Mouse (Mus musculus): ENCODE measurements at regions not wholly inside any gene's neighbourhood (a gene's known extent, or its start where the extent isn't known, plus 50 kb on each side); places are given as distances from the start of the nearest gene placed in this dataset.
A peak's percentile ranks its signal among the peaks of the same experiment; 100 is the strongest.

DNA sequence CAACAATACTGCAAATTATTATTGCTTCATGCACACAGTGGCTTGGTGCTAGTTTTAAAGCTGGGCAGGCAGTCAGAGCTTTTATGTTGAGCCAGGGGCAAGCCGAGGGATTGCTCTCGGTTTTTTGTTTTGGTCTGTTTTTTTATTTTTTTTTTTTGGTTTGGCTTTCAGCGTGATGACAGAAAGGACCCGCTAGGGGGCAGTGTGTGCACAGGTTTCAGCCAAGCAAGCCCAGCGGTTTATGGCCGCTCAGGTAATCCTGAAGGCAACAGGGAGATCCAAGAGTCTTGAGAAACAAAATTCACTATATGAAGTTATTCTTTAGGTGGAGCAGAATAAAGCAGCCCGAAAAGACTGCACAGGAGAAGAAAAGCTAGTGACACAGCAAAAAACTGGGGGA lies 261.6 kb upstream of the Pard3b start:
- Histone ChIP-seq H3K4me1 (no peaks in the 10 kb centered on the region), H3K4me3 (no peak overlapping the region), H3K36me3 (no peaks in the 10 kb centered on the region), H3K27ac (no peak overlapping the region), H3K4me2 (replicated peaks) (no peak overlapping the region), H3K9me3 (no peaks in the 10 kb centered on the region), H3K27me3 (replicated peaks) (no peaks in the 10 kb centered on the region), H3K9ac (no peak overlapping the region)
- ATAC-seq (ENCODE audit: low FRiP score, low read depth): no peak
- 3% methylated on average over 7 of the region's 7 CpGs for WGBS

DNA sequence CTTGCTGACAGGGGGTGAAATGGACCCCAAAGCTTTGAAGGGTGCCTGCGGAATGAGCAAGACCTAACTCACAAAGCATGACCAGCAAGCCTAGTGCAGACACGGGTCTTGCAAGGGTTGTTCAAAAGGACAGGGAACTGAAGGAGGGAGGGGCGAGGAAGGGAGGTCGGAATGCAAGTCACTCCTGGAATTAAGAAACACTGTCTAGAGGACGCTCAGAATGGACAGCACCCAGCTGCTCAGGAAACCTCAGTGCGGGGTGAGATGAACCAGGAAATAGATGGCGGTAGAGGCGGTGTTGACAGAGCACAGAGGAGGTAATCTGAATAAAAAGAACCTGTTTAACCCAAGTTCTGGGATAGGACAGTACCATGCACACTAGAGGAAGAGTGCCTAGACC lies 260.4 kb upstream of the Pard3b start:
- Histone ChIP-seq H3K4me3 (no peak overlapping the region), H3K4me2 (replicated peaks) (no peak overlapping the region), H3K9me3 (no peaks in the 10 kb centered on the region), H3K27ac (no peak overlapping the region), H3K36me3 (no peaks in the 10 kb centered on the region), H3K4me1 (no peaks in the 10 kb centered on the region), H3K9ac (no peak overlapping the region), H3K27me3 (replicated peaks) (no peaks in the 10 kb centered on the region)
- no peak for ATAC-seq (ENCODE audit: low FRiP score, low read depth)
- 68% methylated on average over 8 of the region's 8 CpGs for WGBS

DNA sequence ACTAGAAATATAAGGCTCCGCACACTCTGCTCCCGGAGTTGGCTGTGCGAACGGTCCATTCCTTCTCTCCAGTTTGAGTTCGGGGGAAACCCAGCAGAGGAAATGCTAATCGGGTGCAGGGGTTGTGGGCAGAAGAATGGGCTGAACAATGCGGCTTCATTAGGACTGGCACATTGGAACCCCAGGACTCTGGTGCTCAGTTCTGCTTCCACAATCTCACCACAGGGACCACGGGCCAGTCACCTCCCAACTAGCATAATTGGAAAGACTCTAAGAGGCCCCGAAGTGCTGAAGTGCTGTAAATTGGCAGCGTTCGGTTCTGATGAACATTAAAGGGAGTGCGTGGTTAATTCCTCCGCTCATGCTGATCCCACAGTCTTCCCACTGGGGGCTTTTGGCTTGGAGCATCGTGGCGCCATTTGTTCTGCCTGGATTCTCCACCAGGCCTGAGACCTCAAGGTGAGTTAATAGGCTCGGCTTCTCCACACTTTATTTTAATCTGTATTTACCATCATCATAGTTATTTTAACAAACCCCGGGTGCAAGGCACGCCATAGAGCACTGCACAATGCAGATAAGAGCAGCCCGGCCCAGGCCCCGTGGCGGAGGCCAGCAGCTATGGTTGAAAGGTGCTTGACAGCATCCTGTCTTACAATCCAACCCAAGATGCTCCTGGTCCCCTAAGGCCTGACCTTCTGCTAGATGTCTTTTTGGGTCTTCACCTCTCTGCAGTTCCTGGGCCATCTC lies 258.7 kb upstream of the Pard3b start:
- H3K4me2 ChIP-seq (replicated peaks): no peak overlapping the region
- H3K9ac ChIP-seq: no peak overlapping the region
- no peaks in the 10 kb centered on the region for H3K36me3 ChIP-seq
- no peaks in the 10 kb centered on the region for H3K4me1 ChIP-seq
- no peak overlapping the region for H3K4me3 ChIP-seq
- no peaks in the 10 kb centered on the region for H3K27me3 ChIP-seq (replicated peaks)
- no peaks in the 10 kb centered on the region for H3K9me3 ChIP-seq
- 68% methylated on average over 21 of the region's 21 CpGs for WGBS
- ATAC-seq (ENCODE audit: low FRiP score, low read depth): no peak
- no peak overlapping the region for H3K27ac ChIP-seq

DNA sequence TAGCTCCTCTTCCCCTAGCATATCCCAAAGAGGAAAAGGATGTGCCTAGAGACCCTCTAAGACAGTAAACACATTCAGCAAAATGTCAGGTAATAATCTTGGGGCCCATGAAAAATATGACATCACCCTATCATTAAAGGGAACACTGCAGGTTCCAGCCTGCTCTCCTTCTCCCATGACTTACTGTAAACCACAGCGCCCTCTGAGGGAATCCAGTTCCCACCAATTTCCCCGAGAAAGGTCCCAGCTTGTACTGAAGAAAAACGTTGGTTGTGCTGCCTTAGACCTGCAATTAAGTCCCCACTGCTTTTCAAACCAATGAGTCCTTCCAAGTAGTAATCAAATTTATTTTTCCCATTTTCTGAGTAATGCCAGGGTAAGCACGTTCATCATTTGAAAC lies 251.0 kb upstream of the Pard3b start:
- Histone ChIP-seq H3K27ac (no peak overlapping the region), H3K9me3 (no peaks in the 10 kb centered on the region), H3K36me3 (no peaks in the 10 kb centered on the region), H3K27me3 (replicated peaks) (no peaks in the 10 kb centered on the region), H3K4me2 (replicated peaks) (no peak overlapping the region), H3K4me3 (no peak overlapping the region), H3K9ac (no peak overlapping the region), H3K4me1 (no peaks in the 10 kb centered on the region)
- 55% methylated on average over 4 of the region's 4 CpGs for WGBS
- no peak for ATAC-seq (ENCODE audit: low FRiP score, low read depth)

DNA sequence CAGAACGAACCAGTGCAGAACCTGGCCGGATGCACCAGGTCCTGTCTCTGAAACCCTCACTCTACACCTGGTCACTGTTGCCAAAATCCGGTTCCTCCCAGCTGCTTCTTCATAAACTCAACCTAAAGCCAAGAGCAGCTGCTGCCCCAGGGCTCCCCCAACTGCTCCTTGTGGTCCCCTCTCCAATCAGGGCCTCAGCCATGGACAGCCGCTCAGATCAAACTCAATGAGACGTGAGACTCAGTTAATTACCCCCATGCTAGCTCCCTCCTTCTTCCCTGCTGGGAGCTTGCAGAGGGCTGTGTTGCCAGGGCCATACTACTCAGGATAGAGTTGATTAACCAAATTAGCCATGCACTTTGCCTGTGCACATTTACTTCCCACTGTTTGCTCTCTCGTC lies 240.8 kb upstream of the Pard3b start:
- 38% methylated on average over 6 of the region's 6 CpGs for WGBS
- no peak overlapping the region for H3K4me2 ChIP-seq (replicated peaks)
- peak; percentile 61 for ATAC-seq (ENCODE audit: low FRiP score, low read depth)
- H3K27me3 ChIP-seq (replicated peaks): no peaks in the 10 kb centered on the region
- H3K36me3 ChIP-seq: no peaks in the 10 kb centered on the region
- no peaks in the 10 kb centered on the region for H3K9me3 ChIP-seq
- H3K9ac ChIP-seq: no peak overlapping the region
- no peak overlapping the region for H3K4me3 ChIP-seq
- H3K4me1 ChIP-seq: peaks cover 5% of the 10 kb centered on the region; the same call in 1 of the 2 replicates
- H3K27ac ChIP-seq: no peak overlapping the region

DNA sequence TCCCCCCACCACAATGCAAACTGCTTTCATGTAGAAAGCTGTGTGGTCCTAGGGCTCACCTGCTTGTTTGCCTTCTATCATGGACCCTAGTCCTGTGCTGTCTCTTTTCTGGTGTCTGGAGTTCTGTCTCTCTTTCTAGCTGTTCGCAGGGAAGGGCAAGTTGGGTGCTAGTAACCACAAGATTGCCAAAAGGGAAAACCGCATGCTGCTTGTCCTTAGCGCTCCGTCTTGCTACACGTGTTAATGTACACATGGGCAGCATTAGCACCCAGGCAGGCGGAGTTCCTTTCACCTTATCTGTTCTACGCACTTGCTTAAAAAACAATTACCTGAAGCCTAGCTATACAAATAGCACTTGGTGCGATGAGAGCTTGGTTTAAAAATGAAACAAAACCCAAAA lies 236.3 kb upstream of the Pard3b start:
- H3K9ac ChIP-seq: no peak overlapping the region
- no peak overlapping the region for H3K4me2 ChIP-seq (replicated peaks)
- H3K4me3 ChIP-seq: no peak overlapping the region
- ATAC-seq (ENCODE audit: low FRiP score, low read depth): no peak
- H3K9me3 ChIP-seq: no peaks in the 10 kb centered on the region
- no peak overlapping the region for H3K27ac ChIP-seq
- 62% methylated on average over 8 of the region's 8 CpGs for WGBS
- no peaks in the 10 kb centered on the region for H3K36me3 ChIP-seq
- H3K4me1 ChIP-seq: peaks cover 5% of the 10 kb centered on the region; the same call in 1 of the 2 replicates
- no peaks in the 10 kb centered on the region for H3K27me3 ChIP-seq (replicated peaks)

DNA sequence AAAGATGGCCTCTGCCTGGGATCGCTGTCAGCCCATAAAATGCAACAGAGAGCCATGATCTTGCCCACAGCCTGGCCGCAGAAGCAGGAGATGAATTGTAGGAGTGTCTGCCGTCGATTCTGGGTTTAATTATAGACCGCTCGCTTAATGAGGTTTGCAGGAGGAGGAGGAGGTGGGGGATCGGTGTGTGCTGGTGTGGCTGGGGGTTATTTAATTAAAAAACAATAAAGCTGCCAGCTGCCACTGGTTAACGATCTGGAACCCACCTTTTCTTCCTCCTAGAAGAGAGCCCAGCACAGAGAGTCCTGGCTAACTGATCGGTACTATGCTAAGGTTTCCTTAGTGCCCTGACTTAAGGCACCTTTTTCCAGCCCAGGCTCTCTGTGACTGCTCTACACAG lies 231.4 kb upstream of the Pard3b start:
- WGBS: 16% methylated on average over 9 of the region's 9 CpGs
- no peak overlapping the region for H3K27ac ChIP-seq

DNA sequence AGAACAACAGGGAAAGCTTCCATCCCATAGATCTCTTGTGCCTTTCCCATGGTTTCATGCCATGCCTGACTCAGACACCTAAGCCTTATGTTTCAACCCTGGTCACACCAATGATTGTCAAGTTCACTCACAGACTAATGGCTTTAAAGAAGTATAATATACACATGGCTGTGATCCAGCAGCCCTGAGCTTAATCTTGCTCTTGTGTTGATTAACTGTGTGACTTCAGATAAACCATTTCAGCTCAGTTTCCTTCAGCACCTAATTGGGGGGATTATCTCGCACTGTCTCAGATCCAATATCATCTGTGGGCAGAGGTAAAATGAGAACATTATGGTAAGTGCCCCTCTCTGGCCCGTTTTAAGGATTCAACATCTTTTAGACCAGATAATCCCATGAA lies 223.9 kb upstream of the Pard3b start:
- Histone ChIP-seq H3K4me3 (no peak overlapping the region), H3K27ac (no peak overlapping the region), H3K9ac (no peak overlapping the region), H3K36me3 (no peaks in the 10 kb centered on the region), H3K9me3 (no peaks in the 10 kb centered on the region), H3K27me3 (replicated peaks) (no peaks in the 10 kb centered on the region), H3K4me1 (no peaks in the 10 kb centered on the region), H3K4me2 (replicated peaks) (no peak overlapping the region)
- WGBS: 86% methylated on average over 2 of the region's 2 CpGs
- no peak for ATAC-seq (ENCODE audit: low FRiP score, low read depth)

More for the DNA sequence above, 231.4 kb upstream of the Pard3b start:
- H3K9me3 ChIP-seq: no peaks in the 10 kb centered on the region
- no peaks in the 10 kb centered on the region for H3K36me3 ChIP-seq
- no peak overlapping the region for H3K4me2 ChIP-seq (replicated peaks)
- no peaks in the 10 kb centered on the region for H3K27me3 ChIP-seq (replicated peaks)
- no peak overlapping the region for H3K4me3 ChIP-seq
- no peak overlapping the region for H3K9ac ChIP-seq
- no peaks in the 10 kb centered on the region for H3K4me1 ChIP-seq
- ATAC-seq (ENCODE audit: low FRiP score, low read depth): peak; percentile 21; the same call in 1 of the 2 replicates

DNA sequence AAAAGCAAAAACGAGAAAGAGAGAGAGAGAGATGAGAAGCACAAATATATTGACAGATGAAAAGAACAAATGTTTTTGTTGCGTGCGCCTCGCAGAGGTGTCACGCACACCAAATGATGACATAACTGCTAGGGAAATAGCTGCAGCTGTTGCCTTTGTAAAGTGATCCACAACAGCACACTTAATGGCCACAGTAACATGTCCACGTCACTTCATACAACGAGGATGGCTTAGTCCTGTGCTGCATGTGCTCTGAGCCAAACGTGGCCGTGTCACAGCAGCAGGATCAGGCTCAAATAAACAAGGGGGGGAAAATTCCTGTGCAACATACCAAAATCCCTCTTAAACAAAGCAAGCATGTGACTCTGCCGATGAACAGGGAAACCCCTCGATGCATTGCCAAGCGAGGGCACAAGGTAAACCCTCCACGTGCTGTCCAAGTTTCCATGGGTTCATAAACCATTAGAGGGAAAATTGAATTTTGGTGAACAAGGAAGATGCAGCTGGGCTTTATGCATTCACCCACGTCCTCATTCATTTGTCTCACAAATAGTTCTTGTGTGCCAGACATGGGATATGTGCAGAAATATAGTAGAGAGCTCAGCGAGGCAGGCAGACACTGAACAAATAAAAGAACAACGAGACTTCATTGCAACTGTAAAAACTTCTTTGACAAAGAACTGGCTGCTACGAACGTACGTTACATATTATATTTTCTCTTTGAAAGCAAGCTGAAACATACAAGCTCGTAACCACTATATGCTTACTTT lies 223.0 kb upstream of the Pard3b start:
- Histone ChIP-seq H3K4me1 (peaks cover 3% of the 10 kb centered on the region; the same call in 1 of the 2 replicates), H3K9ac (no peak overlapping the region), H3K4me2 (replicated peaks) (no peak overlapping the region), H3K4me3 (no peak overlapping the region), H3K36me3 (no peaks in the 10 kb centered on the region), H3K27me3 (replicated peaks) (no peaks in the 10 kb centered on the region), H3K27ac (no peak overlapping the region), H3K9me3 (no peaks in the 10 kb centered on the region)
- 80% methylated on average over 20 of the region's 20 CpGs for WGBS
- ATAC-seq (ENCODE audit: low FRiP score, low read depth): no peak

DNA sequence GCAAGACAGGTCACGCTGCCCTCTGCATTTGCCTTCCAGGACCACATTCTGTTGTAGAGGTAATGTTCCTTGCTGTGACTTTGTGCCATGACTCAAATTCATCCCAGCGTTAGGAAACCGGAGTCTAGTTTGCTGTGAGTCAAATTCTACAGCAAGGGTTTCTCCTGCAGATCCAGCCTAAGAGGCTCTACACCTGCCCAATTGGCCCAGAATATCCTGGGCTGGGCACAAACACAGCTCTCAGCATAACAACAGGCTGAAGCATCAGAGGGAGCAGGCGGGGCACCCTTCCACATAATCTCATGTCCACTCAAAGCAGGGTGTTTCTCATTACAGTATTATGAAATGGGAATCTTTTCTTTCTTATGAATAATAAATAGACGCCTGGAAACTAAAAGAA lies 220.2 kb upstream of the Pard3b start:
- no peak overlapping the region for H3K27ac ChIP-seq
- no peaks in the 10 kb centered on the region for H3K27me3 ChIP-seq (replicated peaks)
- H3K36me3 ChIP-seq: no peaks in the 10 kb centered on the region
- peaks cover 3% of the 10 kb centered on the region; the same call in 1 of the 2 replicates for H3K4me1 ChIP-seq
- H3K9ac ChIP-seq: no peak overlapping the region
- H3K4me3 ChIP-seq: no peak overlapping the region
- H3K9me3 ChIP-seq: no peaks in the 10 kb centered on the region
- WGBS: 63% methylated on average over 5 of the region's 5 CpGs
- no peak overlapping the region for H3K4me2 ChIP-seq (replicated peaks)
- no peak for ATAC-seq (ENCODE audit: low FRiP score, low read depth)

DNA sequence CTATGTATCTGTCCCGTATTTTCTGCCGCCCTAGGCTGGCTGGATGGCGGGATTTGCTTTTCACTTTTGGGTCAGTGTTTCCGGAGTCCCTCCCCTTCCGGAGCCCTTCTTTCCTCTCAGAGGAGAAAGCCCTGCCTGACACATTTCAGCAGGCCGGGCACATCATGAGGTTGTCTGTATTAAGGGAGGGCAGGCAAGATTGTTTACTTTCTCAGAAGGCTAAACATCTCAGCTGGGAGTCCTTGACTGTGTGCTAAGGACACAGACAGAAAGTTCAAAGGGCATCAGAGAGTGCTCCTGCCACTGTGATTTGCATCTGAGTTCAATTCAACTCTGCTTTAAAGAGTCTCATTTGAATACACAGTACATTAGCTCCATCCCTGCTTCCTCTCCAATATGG lies 218.8 kb upstream of the Pard3b start:
- no peak for ATAC-seq (ENCODE audit: low FRiP score, low read depth)
- Histone ChIP-seq H3K4me2 (replicated peaks) (no peak overlapping the region), H3K9me3 (no peaks in the 10 kb centered on the region), H3K27me3 (replicated peaks) (no peaks in the 10 kb centered on the region), H3K36me3 (no peaks in the 10 kb centered on the region), H3K4me1 (peaks cover 3% of the 10 kb centered on the region; the same call in 1 of the 2 replicates), H3K4me3 (no peak overlapping the region), H3K9ac (no peak overlapping the region), H3K27ac (no peak overlapping the region)
- 39% methylated on average over 6 of the region's 6 CpGs for WGBS

DNA sequence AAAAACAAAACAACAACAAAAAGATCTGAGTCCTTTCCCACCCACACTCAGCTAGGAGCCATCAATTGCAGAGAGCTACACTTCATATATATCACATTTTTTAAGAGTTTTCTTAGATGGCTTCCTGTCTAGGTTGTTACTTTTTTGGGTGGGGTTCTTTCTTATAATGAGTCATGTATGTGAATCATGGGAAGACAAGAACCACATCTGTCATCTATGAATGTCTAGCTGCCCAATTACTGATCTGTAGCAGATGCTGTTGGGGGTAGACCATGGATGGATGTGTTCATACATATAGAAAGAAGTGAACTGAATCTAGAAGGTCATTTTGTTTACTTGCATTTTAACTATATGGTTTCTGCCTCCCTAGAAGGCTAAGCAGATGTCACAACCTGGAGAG lies 215.4 kb upstream of the Pard3b start:
- H3K4me2 ChIP-seq (replicated peaks): no peak overlapping the region
- H3K27ac ChIP-seq: no peak overlapping the region
- H3K4me3 ChIP-seq: no peak overlapping the region
- peaks cover 3% of the 10 kb centered on the region; the same call in 1 of the 2 replicates for H3K4me1 ChIP-seq
- H3K9me3 ChIP-seq: no peaks in the 10 kb centered on the region
- no peaks in the 10 kb centered on the region for H3K27me3 ChIP-seq (replicated peaks)
- no peak overlapping the region for H3K9ac ChIP-seq
- no peak for ATAC-seq (ENCODE audit: low FRiP score, low read depth)
- H3K36me3 ChIP-seq: no peaks in the 10 kb centered on the region

Data from neural tube, embryonic 12.5 days (tissue).